Mouse (Mus musculus): ENCODE measurements around the gene Swap70. TPM values are rescaled to one million over a fixed set of nuclear protein-coding genes. Genes with fewer than 3 reads are reported as not detected.

The Swap70 gene
- total and polyA plus RNA-seq, 3 experiments: 296 to 398 (median 370) TPM

- TF ChIP-seq NELFE (IDR thresholded peaks at IDR 0.05; ENCODE audit: low read depth, low read length) (no peak), TCF12 (IDR thresholded peaks at IDR 0.05; ENCODE audit: low read depth, low read length) (no peak), CHD1 (IDR thresholded peaks at IDR 0.05; ENCODE audit: low read depth, low read length) (no peak), POLR2A (IDR thresholded peaks at IDR 0.05; ENCODE audit: low read depth, low read length) (peak; percentile 29; the same call in 1 of the 2 replicates), MAX (IDR thresholded peaks at IDR 0.05; ENCODE audit: low read length) (no peak)
- Histone ChIP-seq H3K27ac (ENCODE audit: insufficient read depth, low read depth) (peak overlapping the region; percentile 17; the same call in 1 of the 2 replicates), H3K4me2 (ENCODE audit: insufficient read depth, low read depth, poor library complexity, severe bottlenecking) (no peak overlapping the region), H3K79me2 (replicated peaks; ENCODE audit: control insufficient read depth, extremely low read depth, insufficient read depth, poor library complexity, severe bottlenecking) (peaks cover 15% of the 10 kb centered on the region), H3K36me3 (replicated peaks in 1 of 2; ENCODE audit: control insufficient read depth in 1 of 2, insufficient read depth in 1 of 2, low read length in 1 of 2) (peaks cover 78 to 94% of the 10 kb centered on the region in 2 experiments), H3K4me1 (ENCODE audit: control insufficient read depth in 1 of 2, insufficient read depth in 2 of 2) (peaks cover 24 to 94% of the 10 kb centered on the region in 2 experiments), H3K9me3 (replicated peaks; ENCODE audit: low read length) (no peaks in the 10 kb centered on the region), H3K27me3 (replicated peaks) (no peaks in the 10 kb centered on the region), H3K9ac (ENCODE audit: insufficient read depth, low read depth) (no peak overlapping the region), H3K4me3 (replicated peaks in 1 of 3; ENCODE audit: low read depth in 2 of 3, low read length in 2 of 3, poor library complexity in 1 of 3) (no peak overlapping the region)
- dilution Hi-C loops (cut with MboI; ENCODE audit: extremely low pct_ligation_motif_present, extremely low pct_unique_long_range_greater_than_20kb, low sequenced_read_pairs): no loop called here
- in situ Hi-C loops (cut with MboI; ENCODE audit: low pct_ligation_motif_present, low pct_unique_long_range_greater_than_20kb, low sequenced_read_pairs): loop anchor here (25.0 kb wide), 1 partner anchor 158 kb away; no protein-coding TSS in a partner anchor
- DNase-seq (ENCODE audit: extremely low read depth): no peak
These were observed 57.7 kb downstream of the Swap70 start for GRCm38 (mm10) chr7:110279183-110279582.

GRCm38 (mm10) chr7:110281435-110282256, 60.1 kb downstream of the Swap70 start:
- Histone ChIP-seq H3K79me2 (replicated peaks; ENCODE audit: control insufficient read depth, extremely low read depth, insufficient read depth, poor library complexity, severe bottlenecking) (peaks cover 8% of the 10 kb centered on the region), H3K27me3 (replicated peaks) (no peaks in the 10 kb centered on the region), H3K9me3 (replicated peaks; ENCODE audit: low read length) (no peaks in the 10 kb centered on the region), H3K9ac (ENCODE audit: insufficient read depth, low read depth) (no peak overlapping the region), H3K4me1 (ENCODE audit: control insufficient read depth in 1 of 2, insufficient read depth in 2 of 2) (peaks cover 45 to 94% of the 10 kb centered on the region in 2 experiments), H3K4me2 (ENCODE audit: insufficient read depth, low read depth, poor library complexity, severe bottlenecking) (no peak overlapping the region), H3K27ac (ENCODE audit: insufficient read depth, low read depth) (peak overlapping the region; percentile 79), H3K36me3 (replicated peaks in 1 of 2; ENCODE audit: control insufficient read depth in 1 of 2, insufficient read depth in 1 of 2, low read length in 1 of 2) (peaks cover 63 to 85% of the 10 kb centered on the region in 2 experiments), H3K4me3 (replicated peaks in 1 of 3; ENCODE audit: low read depth in 2 of 3, low read length in 2 of 3, poor library complexity in 1 of 3) (no peak overlapping the region)
- no peak for DNase-seq (ENCODE audit: extremely low read depth)
- dilution Hi-C loops (cut with MboI; ENCODE audit: extremely low pct_ligation_motif_present, extremely low pct_unique_long_range_greater_than_20kb, low sequenced_read_pairs) (no loop called here), in situ Hi-C loops (cut with MboI; ENCODE audit: low pct_ligation_motif_present, low pct_unique_long_range_greater_than_20kb, low sequenced_read_pairs) (loop anchor here (25.0 kb wide), 1 partner anchor 156 kb away; no protein-coding TSS in a partner anchor)
- TF ChIP-seq SMC3 (IDR thresholded peaks at IDR 0.05; ENCODE audit: low read depth, low read length): no peak
- TF ChIP-seq ELF1 (IDR thresholded peaks at IDR 0.05; ENCODE audit: low read depth, low read length): no peak
- TF ChIP-seq PAX5 (IDR thresholded peaks at IDR 0.05; ENCODE audit: low read length): no peak
- no peak for TF ChIP-seq TBP (conservative IDR thresholded peaks at IDR 0.05; ENCODE audit: low read depth, low read length)
- no peak; the same call in 1 of the 2 replicates for TF ChIP-seq POLR2AphosphoS2 (IDR thresholded peaks at IDR 0.05; ENCODE audit: low read depth, low read length)
- no peak for TF ChIP-seq MAX (IDR thresholded peaks at IDR 0.05; ENCODE audit: low read length)
- no peak for TF ChIP-seq CTCF (conservative IDR thresholded peaks at IDR 0.05 in 1 of 2, IDR thresholded peaks at IDR 0.05 in 1 of 2; ENCODE audit: low read depth in 2 of 2, low read length in 2 of 2)
- no peak for TF ChIP-seq RCOR1 (conservative IDR thresholded peaks at IDR 0.05; ENCODE audit: low read depth, low read length)
- TF ChIP-seq SIN3A (IDR thresholded peaks at IDR 0.05; ENCODE audit: low read length): 0 out of 2 replicates have a peak, but pooled peaks have one; percentile 62
- peak; percentile 41; the same call in 1 of the 2 replicates for TF ChIP-seq EP300 (IDR thresholded peaks at IDR 0.05; ENCODE audit: low read length)
- TF ChIP-seq MXI1 (IDR thresholded peaks at IDR 0.05; ENCODE audit: low read depth, low read length): 0 out of 2 replicates have a peak, but pooled peaks have one; percentile 39
- no peak for TF ChIP-seq ZKSCAN1 (IDR thresholded peaks at IDR 0.05; ENCODE audit: borderline replicate concordance, low read depth, low read length)
- TF ChIP-seq GABPA (IDR thresholded peaks at IDR 0.05; ENCODE audit: insufficient replicate concordance, low read depth, low read length): no peak
- 0 out of 2 replicates have a peak, but pooled peaks have one; percentile 20 for TF ChIP-seq MAZ (IDR thresholded peaks at IDR 0.05; ENCODE audit: low read depth, low read length)
- no peak for TF ChIP-seq E2F4 (IDR thresholded peaks at IDR 0.05; ENCODE audit: insufficient replicate concordance, low read depth, low read length)
- TF ChIP-seq ZMIZ1 (IDR thresholded peaks at IDR 0.05; ENCODE audit: low read depth, low read length): no peak
- no peak for TF ChIP-seq JUND (conservative IDR thresholded peaks at IDR 0.05; ENCODE audit: low read depth, low read length)
- TF ChIP-seq CHD2 (IDR thresholded peaks at IDR 0.05; ENCODE audit: low read length): 0 out of 2 replicates have a peak, but pooled peaks have one; percentile 25
- 0 out of 2 replicates have a peak, but pooled peaks have one; percentile 31 for TF ChIP-seq BHLHE40 (IDR thresholded peaks at IDR 0.05; ENCODE audit: low read depth, low read length)
- no peak for TF ChIP-seq MAFK (IDR thresholded peaks at IDR 0.05; ENCODE audit: insufficient replicate concordance, low read length)
- TF ChIP-seq ZNF384 (IDR thresholded peaks at IDR 0.05; ENCODE audit: low read depth, low read length): no peak
- no peak for TF ChIP-seq USF2 (conservative IDR thresholded peaks at IDR 0.05; ENCODE audit: low read depth, low read length)
- TF ChIP-seq TCF12 (IDR thresholded peaks at IDR 0.05; ENCODE audit: low read depth, low read length): no peak
- no peak for TF ChIP-seq CHD1 (IDR thresholded peaks at IDR 0.05; ENCODE audit: low read depth, low read length)
- TF ChIP-seq HCFC1 (IDR thresholded peaks at IDR 0.05; ENCODE audit: low read depth, low read length): no peak
- peak; percentile 37; the same call in 1 of the 2 replicates for TF ChIP-seq UBTF (IDR thresholded peaks at IDR 0.05; ENCODE audit: low read depth, low read length)
- TF ChIP-seq NELFE (IDR thresholded peaks at IDR 0.05; ENCODE audit: low read depth, low read length): no peak
- no peak for TF ChIP-seq NRF1 (IDR thresholded peaks at IDR 0.05; ENCODE audit: low read depth, low read length)
- no peak; the same call in 1 of the 2 replicates for TF ChIP-seq POLR2A (IDR thresholded peaks at IDR 0.05; ENCODE audit: low read depth, low read length)
- no peak for TF ChIP-seq ZC3H11A (IDR thresholded peaks at IDR 0.05; ENCODE audit: low read depth, low read length)

Measured in CH12.LX (cell line).